In genomic region chr12:92589305-92589704, GRCm38 (mm10) we compare ENCODE assay signal across 31 mouse cellular contexts.
A peak's percentile ranks its signal among the peaks of the same experiment; 100 is the strongest.
DNase-seq lines count a peak whose midpoint lies in the region; ATAC-seq and TF ChIP-seq lines count a peak whose summit lies in the region.
"Had no signal": no experiment of that assay in that cellular context is flagged by ENCODE, and none has a peak within 500 bp of the region (broad histone marks: within the 10 kb centered on the region; RNA-seq: fewer than 3 reads in every experiment).

No protein-coding gene starts in this region.

- 30% methylated on average over 6 of the region's 6 CpGs for WGBS in hindbrain, postnatal 0 days
- WGBS in hindbrain, embryonic 12.5 days = 67% methylated on average over 6 of the region's 6 CpGs
- 16% methylated on average over 6 of the region's 6 CpGs for WGBS in forebrain, embryonic 14.5 days

- no peaks in the 10 kb centered on the region for H3K9me3 ChIP-seq in hindbrain, postnatal 0 days (ENCODE audit: low read length)
- no peaks in the 10 kb centered on the region for H3K9me3 ChIP-seq in hindbrain, embryonic 12.5 days (replicated peaks)
- no peaks in the 10 kb centered on the region for H3K9me3 ChIP-seq in forebrain, embryonic 14.5 days (replicated peaks; ENCODE audit: control insufficient read depth, low read length)
- H3K9me3 ChIP-seq: embryonic facial prominence, embryonic 13.5 days; heart, embryonic 13.5 days; kidney, embryonic 15.5 days; limb, embryonic 13.5 days; liver, embryonic 12.5 days; neural tube, embryonic 13.5 days had no signal

- H3K9ac ChIP-seq in hindbrain, postnatal 0 days (replicated peaks; ENCODE audit: low read length) = no peak overlapping the region
- no peak overlapping the region for H3K9ac ChIP-seq in hindbrain, embryonic 12.5 days
- no peak overlapping the region for H3K9ac ChIP-seq in forebrain, embryonic 14.5 days (ENCODE audit: low read length)
- H3K9ac ChIP-seq: embryonic facial prominence, embryonic 13.5 days; heart, embryonic 13.5 days; kidney, embryonic 15.5 days; limb, embryonic 13.5 days; liver, embryonic 12.5 days; neural tube, embryonic 13.5 days had no signal

- H3K4me2 ChIP-seq in hindbrain, postnatal 0 days (ENCODE audit: low read depth, low read length) = no peak overlapping the region
- H3K4me2 ChIP-seq in hindbrain, embryonic 12.5 days (replicated peaks) = no peak overlapping the region
- H3K4me2 ChIP-seq in forebrain, embryonic 14.5 days (ENCODE audit: low read length) = no peak overlapping the region
- H3K4me2 ChIP-seq: embryonic facial prominence, embryonic 13.5 days; heart, embryonic 13.5 days; kidney, embryonic 15.5 days; limb, embryonic 13.5 days; liver, embryonic 12.5 days; midbrain, embryonic 11.5 days; neural tube, embryonic 13.5 days had no signal

- ATAC-seq in cerebellum, adult (ENCODE audit: insufficient number of reproducible peaks, low FRiP score, low TSS enrichment) = peak; percentile 31; the same call in 1 of the 2 replicates
- no peak for ATAC-seq in hindbrain, postnatal 0 days
- ATAC-seq in hindbrain, embryonic 12.5 days (ENCODE audit: low FRiP score) = no peak
- peak; percentile 99 for ATAC-seq in forebrain, embryonic 14.5 days
- ATAC-seq: liver, embryonic 12.5 days had no signal

- no peak for DNase-seq in cerebellum, adult 8-10 months
- DNase-seq in hindbrain, postnatal 0 days (ENCODE audit: low spot score) = peak; percentile 29
- DNase-seq in forebrain, embryonic 14.5 days (ENCODE audit: low spot score) = peak; percentile 87
- peak; percentile 3 for DNase-seq in retina, postnatal 7 days (ENCODE audit: low read depth, low spot score)
- DNase-seq in thymus, postnatal 25 days = no peak
- DNase-seq in gastrocnemius, adult 8-10 months (ENCODE audit: low spot score in 2 of 2) = no peak
- DNase-seq: adrenal gland, postnatal 14 days; cerebellum, adult 18-20 months; cerebellum, postnatal 36 days; embryo, embryonic 11 days; gastrocnemius, postnatal 14 days; heart, adult 18-20 months; heart, postnatal 36 days; kidney, adult 11 months; kidney, postnatal 36 days; layer of hippocampus, postnatal 36 days; lung, adult 18-20 months; lung, postnatal 14 days; thymus, adult 18-20 months; thymus, postnatal 4 days had no signal

- no peaks in the 10 kb centered on the region for H3K27me3 ChIP-seq in hindbrain, postnatal 0 days (ENCODE audit: insufficient read depth, low read length)
- no peaks in the 10 kb centered on the region for H3K27me3 ChIP-seq in hindbrain, embryonic 12.5 days
- no peaks in the 10 kb centered on the region for H3K27me3 ChIP-seq in forebrain, embryonic 14.5 days (replicated peaks; ENCODE audit: control insufficient read depth, insufficient read depth, low read length)
- H3K27me3 ChIP-seq: embryonic facial prominence, embryonic 13.5 days; heart, embryonic 13.5 days; kidney, embryonic 15.5 days; limb, embryonic 13.5 days; liver, embryonic 12.5 days; neural tube, embryonic 13.5 days had no signal

- no peak overlapping the region for H3K4me3 ChIP-seq in hindbrain, postnatal 0 days (ENCODE audit: low read length)
- H3K4me3 ChIP-seq in hindbrain, embryonic 12.5 days = no peak overlapping the region
- H3K4me3 ChIP-seq in forebrain, embryonic 14.5 days (ENCODE audit: low read depth, low read length) = no peak overlapping the region
- H3K4me3 ChIP-seq: embryonic facial prominence, embryonic 13.5 days; erythroblast, embryonic 14.5 days; heart, embryonic 13.5 days; kidney, embryonic 15.5 days; limb, embryonic 13.5 days; liver, embryonic 12.5 days; myocyte; neural tube, embryonic 13.5 days had no signal

- no peaks in the 10 kb centered on the region for H3K4me1 ChIP-seq in hindbrain, postnatal 0 days (ENCODE audit: insufficient read depth, low read length)
- no peaks in the 10 kb centered on the region for H3K4me1 ChIP-seq in hindbrain, embryonic 12.5 days
- H3K4me1 ChIP-seq in forebrain, embryonic 14.5 days (ENCODE audit: control insufficient read depth, insufficient read depth, low read length) = peaks cover 2% of the 10 kb centered on the region; the same call in 1 of the 2 replicates
- H3K4me1 ChIP-seq: embryonic facial prominence, embryonic 13.5 days; heart, embryonic 13.5 days; kidney, embryonic 15.5 days; limb, embryonic 13.5 days; liver, embryonic 12.5 days; neural tube, embryonic 13.5 days had no signal

- no peak overlapping the region for H3K27ac ChIP-seq in hindbrain, postnatal 0 days
- no peak overlapping the region for H3K27ac ChIP-seq in hindbrain, embryonic 12.5 days
- H3K27ac ChIP-seq in forebrain, embryonic 14.5 days (ENCODE audit: low read depth, low read length) = no peak overlapping the region
- H3K27ac ChIP-seq: embryonic facial prominence, embryonic 13.5 days; heart, embryonic 13.5 days; kidney, embryonic 15.5 days; limb, embryonic 13.5 days; liver, embryonic 12.5 days; neural tube, embryonic 13.5 days had no signal

- H3K36me3 ChIP-seq in hindbrain, postnatal 0 days (ENCODE audit: insufficient read depth, low read length) = no peaks in the 10 kb centered on the region
- H3K36me3 ChIP-seq in hindbrain, embryonic 12.5 days = no peaks in the 10 kb centered on the region
- no peaks in the 10 kb centered on the region for H3K36me3 ChIP-seq in forebrain, embryonic 14.5 days (ENCODE audit: control insufficient read depth, insufficient read depth, low read length)
- H3K36me3 ChIP-seq: embryonic facial prominence, embryonic 13.5 days; heart, embryonic 13.5 days; kidney, embryonic 15.5 days; limb, embryonic 13.5 days; liver, embryonic 12.5 days; neural tube, embryonic 13.5 days had no signal

- TF ChIP-seq CTCF in hindbrain, postnatal 0 days (IDR thresholded peaks at IDR 0.05; ENCODE audit: low read depth) = no peak

Comparison
In these comparisons a context has a peak if more than half of its experiments do, and no peak if none do; other contexts are left out.
1. ATAC-seq: peak in cerebellum, adult (single experiment) and forebrain, embryonic 14.5 days (single experiment); none in hindbrain, postnatal 0 days (single experiment) and hindbrain, embryonic 12.5 days (single experiment).
2. DNase-seq: peak in hindbrain, postnatal 0 days (single experiment), forebrain, embryonic 14.5 days (single experiment) and retina, postnatal 7 days (single experiment); none in cerebellum, adult 8-10 months (single experiment), thymus, postnatal 25 days (single experiment) and gastrocnemius, adult 8-10 months (0 of 2).